Mouse (Mus musculus) megakaryocyte, embryonic 14.5 days (primary cell): ENCODE data around the gene Cadps. TPM values are rescaled to one million over a fixed set of nuclear protein-coding genes. Genes with fewer than 3 reads are reported as not detected.

Experiments
- H3K27me3 ChIP-seq: replicated peaks from 2 replicates; pipeline ENCODE3; 2012; ENCODE audit warnings: inconsistent platforms
- H3K36me3 ChIP-seq: replicated peaks from 2 replicates; pipeline ENCODE3; 2012; ENCODE audit warnings: low read length, inconsistent platforms, mixed read lengths
- H3K4me1 ChIP-seq: 2 replicates; pipeline ENCODE4 v1.6.1; 2012; ENCODE audit warnings: inconsistent platforms
- H3K4me3 ChIP-seq: replicated peaks from 2 replicates; pipeline ENCODE3; 2012; ENCODE audit warnings: moderate library complexity, mild to moderate bottlenecking, inconsistent platforms
- H3K9me3 ChIP-seq: 2 replicates; pipeline ENCODE4 v1.6.1; 2012; ENCODE audit warnings: inconsistent platforms
- FLI1 ChIP-seq: IDR thresholded peaks from 2 replicates; pipeline ENCODE4 v1.6.1; 2012; ENCODE audit warnings: low read length, inconsistent platforms, mixed read lengths
- GATA1 ChIP-seq: IDR thresholded peaks from 3 replicates; pipeline ENCODE4 v1.6.1; 2012; ENCODE audit warnings: mixed read lengths, low read length, inconsistent platforms, borderline replicate concordance
- polyA plus RNA-seq: library from polyadenylated mRNA; stranded (reverse); fragments of >175 nt; gene quantifications from 2 replicates; pipeline ENCODE4 v1.2.3, GENCODE M21; 2012; ENCODE audit warnings: low replicate concordance; ENCODE audit not compliant: insufficient read depth

Gene Cadps
- polyA plus RNA-seq, 1 experiment: not detected

GRCm38 (mm10) chr14:12541733-12542132 lies 281.1 kb downstream of the Cadps start:
- Histone ChIP-seq H3K27me3 (no peaks in the 10 kb centered on the region), H3K4me3 (no peak overlapping the region), H3K9me3 (no peaks in the 10 kb centered on the region; the same call in 1 of the 2 replicates), H3K36me3 (no peaks in the 10 kb centered on the region), H3K4me1 (no peaks in the 10 kb centered on the region)
- no peak for TF ChIP-seq FLI1
- TF ChIP-seq GATA1: no peak

GRCm38 (mm10) chr14:12539071-12539470 lies 283.8 kb downstream of the Cadps start:
- Histone ChIP-seq H3K4me3 (no peak overlapping the region), H3K4me1 (no peaks in the 10 kb centered on the region)
- TF ChIP-seq FLI1: no peak

GRCm38 (mm10) chr14:12531101-12531500 lies 291.8 kb downstream of the Cadps start:
- Histone ChIP-seq H3K9me3 (no peaks in the 10 kb centered on the region), H3K4me3 (no peak overlapping the region), H3K27me3 (peaks cover 3% of the 10 kb centered on the region), H3K4me1 (peaks cover 7% of the 10 kb centered on the region), H3K36me3 (no peaks in the 10 kb centered on the region)
- TF ChIP-seq FLI1 (no peak), GATA1 (no peak)

More at GRCm38 (mm10) chr14:12539071-12539470, 283.8 kb downstream of the Cadps start:
- no peaks in the 10 kb centered on the region for H3K36me3 ChIP-seq
- H3K27me3 ChIP-seq: no peaks in the 10 kb centered on the region
- H3K9me3 ChIP-seq: no peaks in the 10 kb centered on the region; the same call in 1 of the 2 replicates

- H3K27me3 ChIP-seq: peaks cover 3% of the 10 kb centered on the region
- H3K9me3 ChIP-seq: no peaks in the 10 kb centered on the region
- no peaks in the 10 kb centered on the region for H3K36me3 ChIP-seq
- no peak overlapping the region for H3K4me3 ChIP-seq
- peaks cover 7% of the 10 kb centered on the region for H3K4me1 ChIP-seq
- no peak for TF ChIP-seq GATA1
- TF ChIP-seq FLI1: no peak
Measured at GRCm38 (mm10) chr14:12530554-12530953, 292.3 kb downstream of the Cadps start.

GRCm38 (mm10) chr14:12529961-12530542 lies 292.8 kb downstream of the Cadps start:
- no peak for TF ChIP-seq FLI1
- TF ChIP-seq GATA1: no peak
- Histone ChIP-seq H3K9me3 (no peaks in the 10 kb centered on the region), H3K4me3 (peak overlapping the region; percentile 46), H3K36me3 (no peaks in the 10 kb centered on the region), H3K4me1 (peaks cover 7% of the 10 kb centered on the region), H3K27me3 (peaks cover 3% of the 10 kb centered on the region)

GRCm38 (mm10) chr14:12527296-12527695 lies 295.6 kb downstream of the Cadps start:
- no peak for TF ChIP-seq GATA1
- peaks cover 3% of the 10 kb centered on the region for H3K27me3 ChIP-seq
- H3K4me3 ChIP-seq: no peak overlapping the region
- peaks cover 7% of the 10 kb centered on the region for H3K4me1 ChIP-seq
- H3K9me3 ChIP-seq: no peaks in the 10 kb centered on the region
- H3K36me3 ChIP-seq: no peaks in the 10 kb centered on the region

GRCm38 (mm10) chr14:12507018-12507417 lies 315.9 kb downstream of the Cadps start:
- TF ChIP-seq GATA1: no peak
- TF ChIP-seq FLI1: no peak
- Histone ChIP-seq H3K9me3 (no peaks in the 10 kb centered on the region), H3K36me3 (no peaks in the 10 kb centered on the region), H3K4me1 (no peaks in the 10 kb centered on the region), H3K27me3 (no peaks in the 10 kb centered on the region), H3K4me3 (no peak overlapping the region)

- Histone ChIP-seq H3K4me1 (no peaks in the 10 kb centered on the region), H3K36me3 (no peaks in the 10 kb centered on the region), H3K4me3 (no peak overlapping the region), H3K9me3 (no peaks in the 10 kb centered on the region), H3K27me3 (no peaks in the 10 kb centered on the region)
- no peak for TF ChIP-seq FLI1
- TF ChIP-seq GATA1: no peak
Measured at GRCm38 (mm10) chr14:12504191-12504947, 318.5 kb downstream of the Cadps start.

GRCm38 (mm10) chr14:12462206-12462605 lies 360.7 kb downstream of the Cadps start:
- Histone ChIP-seq H3K4me1 (no peaks in the 10 kb centered on the region), H3K4me3 (no peak overlapping the region), H3K9me3 (no peaks in the 10 kb centered on the region), H3K36me3 (no peaks in the 10 kb centered on the region), H3K27me3 (no peaks in the 10 kb centered on the region)
- TF ChIP-seq GATA1: no peak
- no peak for TF ChIP-seq FLI1

- Histone ChIP-seq H3K27me3 (no peaks in the 10 kb centered on the region), H3K4me3 (peak overlapping the region; percentile 18), H3K36me3 (no peaks in the 10 kb centered on the region), H3K4me1 (no peaks in the 10 kb centered on the region), H3K9me3 (no peaks in the 10 kb centered on the region)
- TF ChIP-seq GATA1 (no peak), FLI1 (no peak)
Measured at GRCm38 (mm10) chr14:12459700-12460099, 363.2 kb downstream of the Cadps start.

GRCm38 (mm10) chr14:12455064-12455591 lies 367.8 kb downstream of the Cadps start:
- Histone ChIP-seq H3K4me3 (no peak overlapping the region), H3K36me3 (no peaks in the 10 kb centered on the region), H3K4me1 (no peaks in the 10 kb centered on the region), H3K27me3 (no peaks in the 10 kb centered on the region), H3K9me3 (no peaks in the 10 kb centered on the region)
- TF ChIP-seq FLI1: no peak
- no peak for TF ChIP-seq GATA1
